Mouse (Mus musculus): Measurements from ENCODE around the gene Slc22a13.
"Not testable (repeated sequence)": the region's sequence is repeated elsewhere in the genome, so short reads cannot be mapped to it uniquely, and the experiment has no call there.

The Slc22a13 gene

GRCm38 (mm10) chr9:119241169-119241865, 32.4 kb upstream of the Slc22a13 start:
- H3K36me3 ChIP-seq (ENCODE audit: insufficient read depth, low read length), result peaks cover 80% of the 10 kb centered on the region
- TF ChIP-seq NANOG (IDR thresholded peaks at IDR 0.05; ENCODE audit: borderline replicate concordance, low read length) (no peak), POU5F1 (IDR thresholded peaks at IDR 0.05; ENCODE audit: borderline replicate concordance, low read length) (no peak)
- no peaks in the 10 kb centered on the region for H3K4me1 ChIP-seq (replicated peaks; ENCODE audit: low read depth, low read length)
- H3K9me3 ChIP-seq (ENCODE audit: low read length), result no peaks in the 10 kb centered on the region
- no peaks in the 10 kb centered on the region for H3K27me3 ChIP-seq (ENCODE audit: insufficient read depth, low read length)
- no peak overlapping the region for H3K4me3 ChIP-seq (replicated peaks; ENCODE audit: low read length)

GRCm38 (mm10) chr9:119240286-119240997, 31.5 kb upstream of the Slc22a13 start:
- Histone ChIP-seq H3K9me3 (ENCODE audit: low read length) (no peaks in the 10 kb centered on the region), H3K4me3 (replicated peaks; ENCODE audit: low read length) (no peak overlapping the region), H3K4me1 (replicated peaks; ENCODE audit: low read depth, low read length) (no peaks in the 10 kb centered on the region), H3K27me3 (ENCODE audit: insufficient read depth, low read length) (no peaks in the 10 kb centered on the region), H3K36me3 (ENCODE audit: insufficient read depth, low read length) (peaks cover 72% of the 10 kb centered on the region)
- TF ChIP-seq NANOG (IDR thresholded peaks at IDR 0.05; ENCODE audit: borderline replicate concordance, low read length) (no peak), CTCF (conservative IDR thresholded peaks at IDR 0.05; ENCODE audit: low read length) (no peak), POU5F1 (IDR thresholded peaks at IDR 0.05; ENCODE audit: borderline replicate concordance, low read length) (no peak)

GRCm38 (mm10) chr9:119239274-119239673, 30.4 kb upstream of the Slc22a13 start:
- Histone ChIP-seq H3K9me3 (ENCODE audit: low read length) (no peaks in the 10 kb centered on the region), H3K36me3 (ENCODE audit: insufficient read depth, low read length) (peaks cover 60% of the 10 kb centered on the region), H3K4me3 (replicated peaks; ENCODE audit: low read length) (no peak overlapping the region), H3K4me1 (replicated peaks; ENCODE audit: low read depth, low read length) (no peaks in the 10 kb centered on the region), H3K27me3 (ENCODE audit: insufficient read depth, low read length) (no peaks in the 10 kb centered on the region)
- TF ChIP-seq CTCF (conservative IDR thresholded peaks at IDR 0.05; ENCODE audit: low read length), result no peak
- TF ChIP-seq NANOG (IDR thresholded peaks at IDR 0.05; ENCODE audit: borderline replicate concordance, low read length), result no peak
- TF ChIP-seq POU5F1 (IDR thresholded peaks at IDR 0.05; ENCODE audit: borderline replicate concordance, low read length), result no peak

GRCm38 (mm10) chr9:119238796-119239195, 29.9 kb upstream of the Slc22a13 start:
- Histone ChIP-seq H3K4me3 (replicated peaks; ENCODE audit: low read length) (no peak overlapping the region), H3K9me3 (ENCODE audit: low read length) (no peaks in the 10 kb centered on the region), H3K27me3 (ENCODE audit: insufficient read depth, low read length) (no peaks in the 10 kb centered on the region), H3K4me1 (replicated peaks; ENCODE audit: low read depth, low read length) (no peaks in the 10 kb centered on the region), H3K36me3 (ENCODE audit: insufficient read depth, low read length) (peaks cover 55% of the 10 kb centered on the region)
- no peak for TF ChIP-seq POU5F1 (IDR thresholded peaks at IDR 0.05; ENCODE audit: borderline replicate concordance, low read length)
- TF ChIP-seq NANOG (IDR thresholded peaks at IDR 0.05; ENCODE audit: borderline replicate concordance, low read length), result no peak
- TF ChIP-seq CTCF (conservative IDR thresholded peaks at IDR 0.05; ENCODE audit: low read length), result no peak

- Histone ChIP-seq H3K4me3 (replicated peaks; ENCODE audit: low read length) (no peak overlapping the region), H3K4me1 (replicated peaks; ENCODE audit: low read depth, low read length) (no peaks in the 10 kb centered on the region), H3K36me3 (ENCODE audit: insufficient read depth, low read length) (no peaks in the 10 kb centered on the region), H3K27me3 (ENCODE audit: insufficient read depth, low read length) (no peaks in the 10 kb centered on the region), H3K9me3 (ENCODE audit: low read length) (no peaks in the 10 kb centered on the region)
- TF ChIP-seq CTCF (conservative IDR thresholded peaks at IDR 0.05; ENCODE audit: low read length) (no peak), NANOG (IDR thresholded peaks at IDR 0.05; ENCODE audit: borderline replicate concordance, low read length) (no peak)
Observed at GRCm38 (mm10) chr9:119231552-119231951, 22.7 kb upstream of the Slc22a13 start.

GRCm38 (mm10) chr9:119230829-119231228, 21.9 kb upstream of the Slc22a13 start:
- Histone ChIP-seq H3K4me1 (replicated peaks; ENCODE audit: low read depth, low read length) (no peaks in the 10 kb centered on the region), H3K4me3 (replicated peaks; ENCODE audit: low read length) (no peak overlapping the region), H3K27me3 (ENCODE audit: insufficient read depth, low read length) (no peaks in the 10 kb centered on the region), H3K36me3 (ENCODE audit: insufficient read depth, low read length) (no peaks in the 10 kb centered on the region), H3K9me3 (ENCODE audit: low read length) (no peaks in the 10 kb centered on the region)
- TF ChIP-seq POU5F1 (IDR thresholded peaks at IDR 0.05; ENCODE audit: borderline replicate concordance, low read length) (no peak), NANOG (IDR thresholded peaks at IDR 0.05; ENCODE audit: borderline replicate concordance, low read length) (no peak), CTCF (conservative IDR thresholded peaks at IDR 0.05; ENCODE audit: low read length) (no peak)

- Histone ChIP-seq H3K27me3 (ENCODE audit: insufficient read depth, low read length) (no peaks in the 10 kb centered on the region), H3K4me3 (replicated peaks; ENCODE audit: low read length) (no peak overlapping the region), H3K4me1 (replicated peaks; ENCODE audit: low read depth, low read length) (no peaks in the 10 kb centered on the region), H3K36me3 (ENCODE audit: insufficient read depth, low read length) (no peaks in the 10 kb centered on the region), H3K9me3 (ENCODE audit: low read length) (peaks cover 27% of the 10 kb centered on the region)
- TF ChIP-seq POU5F1 (IDR thresholded peaks at IDR 0.05; ENCODE audit: borderline replicate concordance, low read length), result no peak
Observed at GRCm38 (mm10) chr9:119220249-119220648, 11.4 kb upstream of the Slc22a13 start.

GRCm38 (mm10) chr9:119219667-119220066, 10.8 kb upstream of the Slc22a13 start:
- no peaks in the 10 kb centered on the region for H3K4me1 ChIP-seq (replicated peaks; ENCODE audit: low read depth, low read length)
- H3K27me3 ChIP-seq (ENCODE audit: insufficient read depth, low read length), result no peaks in the 10 kb centered on the region
- TF ChIP-seq POU5F1 (IDR thresholded peaks at IDR 0.05; ENCODE audit: borderline replicate concordance, low read length) (no peak), CTCF (conservative IDR thresholded peaks at IDR 0.05; ENCODE audit: low read length) (no peak), NANOG (IDR thresholded peaks at IDR 0.05; ENCODE audit: borderline replicate concordance, low read length) (no peak)
- H3K9me3 ChIP-seq (ENCODE audit: low read length), result peaks cover 33% of the 10 kb centered on the region
- no peaks in the 10 kb centered on the region for H3K36me3 ChIP-seq (ENCODE audit: insufficient read depth, low read length)
- H3K4me3 ChIP-seq (replicated peaks; ENCODE audit: low read length), result no peak overlapping the region

- H3K4me1 ChIP-seq (replicated peaks; ENCODE audit: low read depth, low read length); H3K36me3 ChIP-seq (ENCODE audit: insufficient read depth, low read length); H3K4me3 ChIP-seq (replicated peaks; ENCODE audit: low read length); H3K27me3 ChIP-seq (ENCODE audit: insufficient read depth, low read length): not testable (repeated sequence)
- H3K9me3 ChIP-seq (ENCODE audit: low read length), result peaks cover 68% of the 10 kb centered on the region
Observed at GRCm38 (mm10) chr9:119215341-119215740, 6.4 kb upstream of the Slc22a13 start.
